Mouse (Mus musculus) midbrain, embryonic 11.5 days (tissue): Measurements from ENCODE around the gene Ccdc57. TPM values are rescaled to one million over a fixed set of nuclear protein-coding genes. Genes with fewer than 3 reads are reported as not detected.

Experiments used
- ATAC-seq: fragments of 200-750 bp; cut with Nextera tagmentation; 2 replicates; pipeline ENCODE4 v1.8.0; 2017; ENCODE audit warnings: moderate TSS enrichment, moderate library complexity; ENCODE audit not compliant: low FRiP score
- DNase-seq: peaks from one replicate; pipeline ENCODE4 v3.0.0; 2015; ENCODE audit warnings: low spot score; ENCODE audit errors: missing footprints
- H3K27ac ChIP-seq: fragments of 300-500 bp; sonication (generic); 2 replicates; pipeline ENCODE4 v1.5.1; 2014; ENCODE audit warnings: low read depth, low read length
- H3K27me3 ChIP-seq: fragments of 300-500 bp; sonication (generic); 2 replicates; pipeline ENCODE4 v1.6.1; 2014; ENCODE audit warnings: mild to moderate bottlenecking, low read length, moderate library complexity, mixed read lengths; ENCODE audit not compliant: control insufficient read depth, insufficient read depth
- H3K36me3 ChIP-seq: fragments of 300-500 bp; sonication (generic); 2 replicates; pipeline ENCODE4 v1.6.1; 2014; ENCODE audit warnings: mild to moderate bottlenecking, low read length, moderate library complexity, mixed read lengths; ENCODE audit not compliant: control insufficient read depth, insufficient read depth
- H3K4me1 ChIP-seq: fragments of 300-500 bp; sonication (generic); 2 replicates; pipeline ENCODE4 v1.6.1; 2014; ENCODE audit warnings: low read length; ENCODE audit not compliant: control insufficient read depth, insufficient read depth
- H3K4me2 ChIP-seq: fragments of 300-500 bp; sonication (generic); 2 replicates; pipeline ENCODE4 v1.6.1; 2014; ENCODE audit warnings: mild to moderate bottlenecking, moderate library complexity
- H3K4me3 ChIP-seq: fragments of 300-500 bp; sonication (generic); 2 replicates; pipeline ENCODE4 v1.5.1; 2014; ENCODE audit warnings: low read depth, low read length
- H3K9ac ChIP-seq: fragments of 300-500 bp; sonication (generic); 2 replicates; pipeline ENCODE4 v1.6.1; 2014; ENCODE audit warnings: low read length
- H3K9me3 ChIP-seq: fragments of 300-500 bp; sonication (generic); 2 replicates; pipeline ENCODE4 v1.6.1; 2016; ENCODE audit warnings: low read length; ENCODE audit not compliant: control insufficient read depth
- WGBS: fragments of 180-500 bp; shearing (Covaris S2); extraction: QIAGEN DNeasy Blood & Tissue Kit; methylation state at CpG from one replicate; pipeline ENCODE4 v1.1.7; 2014; 5-methylcytosine and 5-hydroxymethylcytosine counted together
- polyA plus RNA-seq: library from polyadenylated mRNA; unstranded; fragments of >200 nt; fragmentation: Nextera tagmentation; extraction: Ambion mirVana; gene quantifications from 2 replicates; pipeline ENCODE4 v1.2.1, GENCODE M21; 2014

Gene Ccdc57
- polyA plus RNA-seq, 1 experiment from 2014 or later, result 4.3 TPM

- no peaks in the 10 kb centered on the region for H3K27me3 ChIP-seq
- no peak overlapping the region for H3K4me2 ChIP-seq
- H3K36me3 ChIP-seq, result 0 out of 2 replicates have a peak, but pooled peaks cover 3% of the 10 kb centered on the region
- ATAC-seq (no peak), DNase-seq (no peak)
- no peak overlapping the region for H3K4me3 ChIP-seq
- no peak overlapping the region for H3K27ac ChIP-seq
- no peaks in the 10 kb centered on the region for H3K4me1 ChIP-seq
- H3K9ac ChIP-seq, result no peak overlapping the region
- no peaks in the 10 kb centered on the region for H3K9me3 ChIP-seq
- 75% methylated on average over 21 of the region's 21 CpGs for WGBS
Measured at GRCm38 (mm10) chr11:120901729-120902486, 30.8 kb downstream of the Ccdc57 start.

DNA sequence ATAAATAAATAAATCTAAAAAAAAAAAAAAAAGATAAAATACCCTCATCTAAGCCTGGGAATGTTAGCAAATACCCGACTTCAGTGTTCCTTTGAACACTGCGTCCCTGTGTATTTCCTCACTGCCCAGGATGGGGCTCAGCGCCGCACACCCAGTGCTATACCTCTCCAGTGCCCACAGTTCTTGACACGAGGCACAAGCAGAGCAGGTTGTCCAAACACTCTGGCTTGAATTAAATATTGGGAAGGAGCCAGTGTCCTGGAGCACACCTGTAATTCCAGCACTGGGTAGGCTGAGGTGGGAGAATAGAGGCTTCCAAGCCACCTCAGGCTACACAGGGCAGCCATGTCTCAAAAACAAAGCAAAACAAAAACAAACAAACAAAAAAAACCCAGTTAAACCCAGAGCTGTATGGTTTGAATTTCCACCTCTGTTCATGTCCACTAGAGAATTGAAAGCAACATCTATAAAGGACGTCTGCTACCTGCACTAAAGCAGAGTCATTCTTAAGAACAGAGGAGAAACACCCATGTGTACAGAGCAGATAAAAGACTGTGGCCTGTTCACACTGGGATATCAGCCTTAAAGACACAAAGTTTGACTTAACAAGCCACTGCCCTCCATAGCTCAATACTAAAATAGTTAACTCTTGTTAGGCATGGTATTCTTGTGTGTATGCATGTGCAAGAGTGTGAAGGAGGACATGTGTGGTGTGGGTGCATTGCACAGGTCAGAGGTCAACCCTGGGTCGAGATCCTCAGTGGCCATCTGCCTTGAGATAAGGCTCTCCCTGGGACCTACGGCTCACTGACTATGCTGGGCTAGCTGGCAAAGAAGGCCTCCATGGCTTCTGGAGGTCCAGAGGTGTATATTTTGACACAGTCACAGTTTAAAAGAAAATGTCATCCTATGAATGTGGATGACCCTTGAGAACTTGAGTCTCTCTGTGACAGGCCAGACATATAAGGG, 32.1 kb downstream of the Ccdc57 start:
- ATAC-seq, result no peak
- WGBS, result 90% methylated on average over 8 of the region's 8 CpGs
- no peak overlapping the region for H3K27ac ChIP-seq

GRCm38 (mm10) chr11:120898114-120898548, 34.5 kb downstream of the Ccdc57 start:
- H3K36me3 ChIP-seq, result peaks cover 6% of the 10 kb centered on the region; the same call in 1 of the 2 replicates

More for the DNA sequence above, 32.1 kb downstream of the Ccdc57 start:
- Histone ChIP-seq H3K4me2 (no peak overlapping the region), H3K4me3 (no peak overlapping the region), H3K9ac (no peak overlapping the region), H3K9me3 (no peaks in the 10 kb centered on the region), H3K36me3 (peaks cover 6% of the 10 kb centered on the region; the same call in 1 of the 2 replicates), H3K4me1 (no peaks in the 10 kb centered on the region), H3K27me3 (no peaks in the 10 kb centered on the region)
- DNase-seq, result no peak

GRCm38 (mm10) chr11:120895441-120895840, 37.2 kb downstream of the Ccdc57 start:
- Histone ChIP-seq H3K4me1 (no peaks in the 10 kb centered on the region), H3K9ac (no peak overlapping the region), H3K4me3 (no peak overlapping the region), H3K27me3 (no peaks in the 10 kb centered on the region), H3K9me3 (no peaks in the 10 kb centered on the region), H3K27ac (no peak overlapping the region), H3K4me2 (no peak overlapping the region), H3K36me3 (peaks cover 3% of the 10 kb centered on the region; the same call in 1 of the 2 replicates)
- ATAC-seq (no peak), DNase-seq (no peak)
- 91% methylated on average over 6 of the region's 6 CpGs for WGBS

More at GRCm38 (mm10) chr11:120898114-120898548, 34.5 kb downstream of the Ccdc57 start:
- H3K4me1 ChIP-seq, result no peaks in the 10 kb centered on the region
- H3K4me2 ChIP-seq, result no peak overlapping the region
- H3K9ac ChIP-seq, result no peak overlapping the region
- no peaks in the 10 kb centered on the region for H3K27me3 ChIP-seq
- ATAC-seq (no peak), DNase-seq (no peak)
- H3K9me3 ChIP-seq, result no peaks in the 10 kb centered on the region
- no peak overlapping the region for H3K27ac ChIP-seq
- no peak overlapping the region for H3K4me3 ChIP-seq
- WGBS, result 90% methylated on average over 6 of the region's 6 CpGs

GRCm38 (mm10) chr11:120894397-120894796, 38.3 kb downstream of the Ccdc57 start:
- Histone ChIP-seq H3K4me2 (no peak overlapping the region), H3K27ac (no peak overlapping the region), H3K9me3 (no peaks in the 10 kb centered on the region), H3K36me3 (peaks cover 3% of the 10 kb centered on the region; the same call in 1 of the 2 replicates), H3K4me1 (no peaks in the 10 kb centered on the region), H3K9ac (no peak overlapping the region), H3K27me3 (no peaks in the 10 kb centered on the region), H3K4me3 (no peak overlapping the region)
- ATAC-seq, result no peak
- 89% methylated on average over 8 of the region's 8 CpGs for WGBS
- no peak for DNase-seq

- ATAC-seq (no peak), DNase-seq (no peak)
- 87% methylated on average over 3 of the region's 3 CpGs for whole genome bisulfite sequencing
- Histone ChIP-seq H3K9ac (no peak overlapping the region), H3K4me1 (no peaks in the 10 kb centered on the region), H3K4me2 (no peak overlapping the region), H3K4me3 (no peak overlapping the region), H3K27me3 (no peaks in the 10 kb centered on the region), H3K27ac (no peak overlapping the region), H3K9me3 (peaks cover 5% of the 10 kb centered on the region; the same call in 1 of the 2 replicates), H3K36me3 (no peaks in the 10 kb centered on the region; the same call in 1 of the 2 replicates)
Measured at GRCm38 (mm10) chr11:120889216-120889615, 43.5 kb downstream of the Ccdc57 start.

GRCm38 (mm10) chr11:120888718-120889117, 44.0 kb downstream of the Ccdc57 start:
- no peak overlapping the region for H3K4me3 ChIP-seq
- H3K27me3 ChIP-seq, result no peaks in the 10 kb centered on the region
- WGBS, result 94% methylated on average over 5 of the region's 5 CpGs
- no peaks in the 10 kb centered on the region for H3K4me1 ChIP-seq
- no peak overlapping the region for H3K9ac ChIP-seq
- DNase-seq (peak; percentile 19), ATAC-seq (no peak)
- no peaks in the 10 kb centered on the region; the same call in 1 of the 2 replicates for H3K36me3 ChIP-seq
- peaks cover 5% of the 10 kb centered on the region; the same call in 1 of the 2 replicates for H3K9me3 ChIP-seq
- no peak overlapping the region for H3K4me2 ChIP-seq
- no peak overlapping the region for H3K27ac ChIP-seq

- DNase-seq, result no peak
- H3K27ac ChIP-seq, result no peak overlapping the region
Measured at GRCm38 (mm10) chr11:120887502-120887901, 45.2 kb downstream of the Ccdc57 start.

More at GRCm38 (mm10) chr11:120887502-120887901, 45.2 kb downstream of the Ccdc57 start:
- no peaks in the 10 kb centered on the region for H3K4me1 ChIP-seq
- 89% methylated on average over 5 of the region's 5 CpGs for WGBS
- H3K4me3 ChIP-seq, result no peak overlapping the region
- no peak overlapping the region for H3K9ac ChIP-seq
- H3K36me3 ChIP-seq, result no peaks in the 10 kb centered on the region; the same call in 1 of the 2 replicates
- no peak overlapping the region for H3K4me2 ChIP-seq
- ATAC-seq, result no peak
- peaks cover 5% of the 10 kb centered on the region; the same call in 1 of the 2 replicates for H3K9me3 ChIP-seq
- no peaks in the 10 kb centered on the region for H3K27me3 ChIP-seq
